Mouse (Mus musculus) liver, embryonic 11.5 days (tissue): Measurements from ENCODE around the gene Ttyh1. TPM values are rescaled to one million over a fixed set of nuclear protein-coding genes. Genes with fewer than 3 reads are reported as not detected.

ENCODE experiments used
- ATAC-seq: fragments of 200-750 bp; cut with Nextera tagmentation; replicated peaks from 2 replicates; pipeline ENCODE4 v1.8.0; 2017; ENCODE audit warnings: moderate number of reproducible peaks, mild to moderate bottlenecking, moderate TSS enrichment, moderate library complexity; ENCODE audit not compliant: low FRiP score
- DNase-seq: peaks from one replicate; pipeline ENCODE4 v3.0.0-alpha.2; 2017; ENCODE audit warnings: low spot score
- H3K27ac ChIP-seq: fragments of 300-500 bp; sonication (generic); 2 replicates; pipeline ENCODE4 v1.5.1; 2014; ENCODE audit warnings: mild to moderate bottlenecking, low read depth, low read length, control low read depth
- H3K27me3 ChIP-seq: fragments of 300-500 bp; sonication (generic); replicated peaks from 2 replicates; pipeline ENCODE4 v1.6.1; 2014; ENCODE audit warnings: low read length, mixed read lengths; ENCODE audit not compliant: control insufficient read depth, insufficient read depth
- H3K36me3 ChIP-seq: fragments of 300-500 bp; sonication (generic); 2 replicates; pipeline ENCODE4 v1.6.1; 2014; ENCODE audit warnings: mild to moderate bottlenecking, low read length, moderate library complexity, mixed read lengths; ENCODE audit not compliant: control insufficient read depth, insufficient read depth
- H3K4me1 ChIP-seq: fragments of 300-500 bp; sonication (generic); replicated peaks from 2 replicates; pipeline ENCODE4 v1.6.1; 2014; ENCODE audit warnings: low read length, mixed read lengths; ENCODE audit not compliant: control insufficient read depth, insufficient read depth
- H3K4me2 ChIP-seq: fragments of 300-500 bp; sonication (generic); 2 replicates; pipeline ENCODE4 v1.6.1; 2014; ENCODE audit warnings: mild to moderate bottlenecking, control low read depth, moderate library complexity
- H3K4me3 ChIP-seq: fragments of 300-500 bp; sonication (generic); 2 replicates; pipeline ENCODE4 v1.5.1; 2014; ENCODE audit warnings: low read depth, low read length, control low read depth
- H3K9ac ChIP-seq: fragments of 300-500 bp; sonication (generic); 2 replicates; pipeline ENCODE4 v1.6.1; 2014; ENCODE audit warnings: low read depth, low read length, control low read depth
- H3K9me3 ChIP-seq: fragments of 300-500 bp; sonication (generic); 2 replicates; pipeline ENCODE4 v1.6.1; 2016; ENCODE audit warnings: low read length, inconsistent platforms, mixed read lengths; ENCODE audit not compliant: control insufficient read depth
- WGBS: fragments of 180-500 bp; shearing (Covaris S2); extraction: QIAGEN DNeasy Blood & Tissue Kit; methylation state at CpG from one replicate; pipeline ENCODE4 v1.1.7; 2014; 5-methylcytosine and 5-hydroxymethylcytosine counted together
- polyA plus RNA-seq: library from polyadenylated mRNA; unstranded; fragments of >200 nt; fragmentation: Nextera tagmentation; extraction: Ambion mirVana; gene quantifications from 2 replicates; pipeline ENCODE4 v1.2.1, GENCODE M21; 2014

Gene Ttyh1
- polyA plus RNA-seq, 1 experiment from 2014 or later: 0.85 TPM

GRCm38 (mm10) chr7:4087238-4087895 lies 31.8 kb upstream of the Ttyh1 start:
- DNase-seq (peak; percentile 18), ATAC-seq (no peak; the same call in 1 of the 2 replicates)
- Histone ChIP-seq H3K9ac (no peak overlapping the region), H3K36me3 (no peaks in the 10 kb centered on the region), H3K9me3 (no peaks in the 10 kb centered on the region), H3K4me3 (no peak overlapping the region), H3K4me2 (no peak overlapping the region), H3K27ac (no peak overlapping the region), H3K4me1 (peaks cover 9% of the 10 kb centered on the region), H3K27me3 (no peaks in the 10 kb centered on the region)
- whole genome bisulfite sequencing: 65% methylated on average over 4 of the region's 4 CpGs

DNA sequence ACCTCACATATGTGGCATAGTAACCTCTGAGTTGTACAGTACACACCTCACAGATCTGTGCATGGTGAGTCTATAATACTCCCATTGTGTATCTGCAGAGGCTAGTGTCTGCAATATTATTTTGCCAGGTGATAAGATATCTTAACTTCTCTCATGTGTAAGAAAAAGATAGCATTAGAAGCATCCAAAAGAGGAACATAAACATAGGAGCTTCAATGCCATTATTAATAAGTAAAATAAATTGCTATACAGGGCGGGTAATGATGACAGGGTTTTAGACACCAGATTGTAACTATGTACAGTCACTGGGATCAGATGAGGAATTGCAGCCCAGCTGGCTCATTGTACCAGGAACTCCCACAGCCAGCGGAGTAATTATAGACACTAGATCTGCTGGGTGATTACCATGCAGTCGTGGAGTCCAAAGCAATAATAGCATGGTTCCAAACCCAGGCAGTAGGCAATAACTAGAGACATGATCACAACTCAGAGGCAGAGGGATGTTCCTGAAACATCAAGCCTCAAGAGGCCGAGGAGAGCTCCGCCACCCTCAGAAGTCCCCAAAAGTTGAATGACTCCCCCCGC lies 31.2 kb upstream of the Ttyh1 start:
- 71% methylated on average over 6 of the region's 6 CpGs for WGBS
- no peak overlapping the region for H3K4me2 ChIP-seq
- no peaks in the 10 kb centered on the region for H3K9me3 ChIP-seq
- H3K36me3 ChIP-seq: no peaks in the 10 kb centered on the region
- H3K4me3 ChIP-seq: no peak overlapping the region
- no peak overlapping the region for H3K27ac ChIP-seq
- no peaks in the 10 kb centered on the region for H3K27me3 ChIP-seq
- peak; percentile 5 for DNase-seq
- H3K9ac ChIP-seq: no peak overlapping the region
- peaks cover 9% of the 10 kb centered on the region for H3K4me1 ChIP-seq
- no peak; the same call in 1 of the 2 replicates for ATAC-seq

GRCm38 (mm10) chr7:4088679-4089078 lies 30.5 kb upstream of the Ttyh1 start:
- Histone ChIP-seq H3K4me3 (no peak overlapping the region), H3K9ac (no peak overlapping the region), H3K36me3 (no peaks in the 10 kb centered on the region), H3K9me3 (no peaks in the 10 kb centered on the region), H3K27ac (no peak overlapping the region), H3K4me2 (no peak overlapping the region), H3K27me3 (no peaks in the 10 kb centered on the region), H3K4me1 (peaks cover 9% of the 10 kb centered on the region)
- ATAC-seq (peak; percentile 64), DNase-seq (no peak)
- WGBS: 50% methylated on average over 2 of the region's 2 CpGs

- Histone ChIP-seq H3K27me3 (no peaks in the 10 kb centered on the region), H3K27ac (no peak overlapping the region), H3K9me3 (no peaks in the 10 kb centered on the region), H3K4me1 (peaks cover 9% of the 10 kb centered on the region), H3K9ac (no peak overlapping the region), H3K36me3 (no peaks in the 10 kb centered on the region), H3K4me2 (peak overlapping the region; percentile 20; the same call in 1 of the 2 replicates), H3K4me3 (no peak overlapping the region)
- WGBS: 34% methylated on average over 8 of the region's 8 CpGs
- DNase-seq: no peak
- no peak for ATAC-seq
These were observed 28.0 kb upstream of the Ttyh1 start for GRCm38 (mm10) chr7:4091170-4091569.

DNA sequence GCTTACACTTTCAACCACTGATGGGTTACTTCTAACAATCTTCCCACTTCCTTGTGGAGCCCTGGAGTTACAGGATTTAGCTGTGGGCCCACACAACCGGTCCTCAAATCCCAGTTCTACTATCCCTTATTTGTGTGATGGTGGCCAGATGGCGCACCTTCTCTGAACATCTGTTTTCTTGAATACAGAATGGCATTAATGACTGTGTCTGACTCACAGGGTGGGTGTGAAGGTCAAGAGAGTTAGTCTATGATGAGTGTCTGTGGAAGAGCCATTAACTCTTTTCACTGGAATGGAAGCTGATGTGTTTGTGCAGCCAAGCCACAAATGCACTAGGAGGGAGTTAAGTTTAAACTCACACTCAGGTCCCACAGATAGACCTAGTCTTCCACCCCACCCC lies 20.9 kb upstream of the Ttyh1 start:
- Histone ChIP-seq H3K9me3 (no peaks in the 10 kb centered on the region), H3K27ac (no peak overlapping the region), H3K27me3 (no peaks in the 10 kb centered on the region), H3K36me3 (no peaks in the 10 kb centered on the region), H3K4me1 (no peaks in the 10 kb centered on the region), H3K4me2 (no peak overlapping the region), H3K4me3 (no peak overlapping the region), H3K9ac (no peak overlapping the region)
- WGBS: 78% methylated on average over 2 of the region's 2 CpGs
- ATAC-seq (no peak), DNase-seq (no peak)

DNA sequence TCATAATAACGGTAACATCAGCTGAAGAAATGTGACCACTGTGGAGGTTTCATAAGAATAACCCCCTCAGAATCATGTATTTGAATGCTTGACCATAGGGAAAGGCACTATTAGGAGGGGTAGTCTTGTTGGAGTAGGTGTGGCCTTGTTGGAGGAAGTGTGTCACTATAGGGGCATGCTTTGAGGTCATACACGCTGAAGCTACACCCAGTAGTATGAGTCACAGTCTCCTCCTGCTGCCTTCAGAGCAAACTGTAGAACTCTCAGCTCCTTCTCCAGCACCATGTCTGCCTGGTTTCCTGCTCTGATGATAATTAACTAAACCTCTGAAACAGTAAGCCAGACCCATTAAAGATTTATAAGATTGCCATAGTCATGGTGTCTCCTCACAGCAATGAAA lies 20.4 kb upstream of the Ttyh1 start:
- Histone ChIP-seq H3K27me3 (no peaks in the 10 kb centered on the region), H3K9ac (no peak overlapping the region), H3K9me3 (no peaks in the 10 kb centered on the region), H3K4me3 (no peak overlapping the region), H3K27ac (no peak overlapping the region), H3K4me1 (no peaks in the 10 kb centered on the region), H3K4me2 (no peak overlapping the region), H3K36me3 (no peaks in the 10 kb centered on the region)
- ATAC-seq (no peak), DNase-seq (no peak)
- WGBS: 58% methylated on average over 2 of the region's 2 CpGs

DNA sequence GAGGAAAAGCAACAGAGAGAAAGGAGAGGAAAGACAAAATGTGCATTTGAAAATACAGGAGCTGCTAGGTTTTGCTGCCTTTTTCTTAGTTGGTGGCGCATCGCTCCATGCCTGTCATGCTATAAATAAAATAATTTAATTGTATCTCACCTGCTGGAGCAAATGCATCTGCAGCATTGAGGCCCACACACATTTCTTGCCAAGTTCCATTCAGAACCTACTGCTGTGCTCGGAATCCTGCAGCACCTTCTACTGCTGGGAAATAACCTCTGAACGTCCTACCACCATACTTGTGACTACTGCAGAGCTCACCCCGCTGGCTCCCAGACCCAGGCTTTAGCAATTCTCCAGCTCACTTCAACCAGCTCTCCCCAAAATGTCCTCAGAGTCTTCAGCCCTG lies 18.1 kb upstream of the Ttyh1 start:
- Histone ChIP-seq H3K27ac (no peak overlapping the region), H3K4me1 (no peaks in the 10 kb centered on the region), H3K27me3 (no peaks in the 10 kb centered on the region), H3K36me3 (no peaks in the 10 kb centered on the region), H3K4me3 (no peak overlapping the region), H3K9ac (no peak overlapping the region), H3K4me2 (no peak overlapping the region), H3K9me3 (no peaks in the 10 kb centered on the region)
- 75% methylated on average over 5 of the region's 5 CpGs for WGBS
- no peak for ATAC-seq
- DNase-seq: no peak

GRCm38 (mm10) chr7:4103411-4103810 lies 15.8 kb upstream of the Ttyh1 start:
- DNase-seq (no peak), ATAC-seq (no peak)
- Histone ChIP-seq H3K4me2 (no peak overlapping the region), H3K4me1 (no peaks in the 10 kb centered on the region), H3K27me3 (no peaks in the 10 kb centered on the region), H3K9me3 (no peaks in the 10 kb centered on the region), H3K9ac (no peak overlapping the region), H3K36me3 (no peaks in the 10 kb centered on the region), H3K4me3 (no peak overlapping the region), H3K27ac (no peak overlapping the region)
- WGBS: 15% methylated on average over 4 of the region's 4 CpGs

DNA sequence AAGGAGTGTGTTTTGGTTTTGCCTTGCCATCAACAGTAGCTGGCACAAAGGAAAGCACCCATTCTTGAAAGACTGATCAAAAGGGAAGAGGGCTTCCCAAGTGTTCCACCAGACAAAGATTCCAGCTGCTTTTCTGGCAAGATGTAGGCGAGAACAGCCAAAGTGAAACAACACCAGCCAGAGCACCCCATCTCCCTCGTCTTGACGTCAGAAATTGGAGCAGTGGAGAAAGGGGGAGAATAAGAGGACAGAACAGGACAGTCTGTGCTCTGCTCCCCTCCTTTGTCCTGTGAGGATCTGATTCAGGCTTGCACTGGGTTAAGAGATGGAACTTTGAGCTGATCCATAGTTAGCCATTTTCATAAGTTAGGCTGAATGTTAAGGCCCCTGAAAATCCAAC lies 7.4 kb upstream of the Ttyh1 start:
- no peaks in the 10 kb centered on the region for H3K9me3 ChIP-seq
- H3K4me3 ChIP-seq: no peak overlapping the region
- no peaks in the 10 kb centered on the region for H3K36me3 ChIP-seq
- DNase-seq (no peak), ATAC-seq (no peak)
- no peaks in the 10 kb centered on the region for H3K27me3 ChIP-seq
- WGBS: 60% methylated on average over 3 of the region's 3 CpGs
- no peak overlapping the region for H3K9ac ChIP-seq
- no peaks in the 10 kb centered on the region for H3K4me1 ChIP-seq
- H3K27ac ChIP-seq: no peak overlapping the region
- H3K4me2 ChIP-seq: no peak overlapping the region
